Mouse (Mus musculus): ENCODE data around the gene Ccpg1.

DNA sequence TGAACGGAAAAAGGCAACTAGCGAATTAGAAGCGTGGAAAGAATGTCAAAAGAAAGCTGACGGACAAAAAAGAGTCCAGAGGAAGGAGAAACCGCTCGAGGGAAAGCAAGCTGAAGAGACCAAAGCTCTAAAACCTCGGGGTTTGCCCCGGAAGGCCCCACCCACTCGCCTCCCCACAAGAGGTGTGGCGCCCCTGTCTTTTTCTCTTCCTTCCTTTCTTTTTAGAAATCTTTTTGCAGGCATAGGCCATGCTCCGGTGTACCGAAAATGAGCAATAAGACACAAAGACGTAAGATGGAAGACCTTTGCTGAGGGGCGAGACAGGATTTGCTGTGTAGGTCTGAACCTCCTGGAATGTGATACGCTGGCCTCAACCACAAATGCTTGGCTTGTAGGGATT is 23.3 kb upstream of the Ccpg1 start:
- no peak for TF ChIP-seq CTCF (IDR thresholded peaks at IDR 0.05; ENCODE audit: low read depth)
- TF ChIP-seq EP300 (IDR thresholded peaks at IDR 0.05; ENCODE audit: low read depth) = no peak

All from liver, embryonic 14.5 days (tissue).